Mouse (Mus musculus): ENCODE measurements around the gene Magi2. TPM values are rescaled to one million over a fixed set of nuclear protein-coding genes. Genes with fewer than 3 reads are reported as not detected.

Gene Magi2
- polyA plus RNA-seq, 2 experiments = 0.08 to 0.15 TPM

- ATAC-seq (ENCODE audit: insufficient read depth) = no peak
- Histone ChIP-seq H3K27ac (no peak overlapping the region), H3K27me3 (ENCODE audit: control insufficient read depth, insufficient read depth, low read length) (no peaks in the 10 kb centered on the region), H3K4me3 (ENCODE audit: insufficient read depth in 1 of 2, low read depth in 2 of 2, low read length in 2 of 2) (no peak overlapping the region), H3K36me3 (replicated peaks; ENCODE audit: control insufficient read depth, insufficient read depth, low read depth) (no peaks in the 10 kb centered on the region), H3K9ac (replicated peaks) (no peak overlapping the region), H3K4me1 (replicated peaks; ENCODE audit: control insufficient read depth in 2 of 2, insufficient read depth in 2 of 2, low read length in 1 of 2) (no peaks in the 10 kb centered on the region), H3K4me2 (ENCODE audit: low read depth) (no peak overlapping the region), H3K9me3 (ENCODE audit: control insufficient read depth, low read length) (no peaks in the 10 kb centered on the region)
- TF ChIP-seq CTCF (IDR thresholded peaks at IDR 0.05; ENCODE audit: low read depth) (no peak), EP300 (IDR thresholded peaks at IDR 0.05; ENCODE audit: low read depth) (no peak)
- WGBS (ENCODE audit: insufficient replicate concordance) = 52% methylated on average over 2 of the region's 2 CpGs
- DNase-seq (ENCODE audit: low read depth in 3 of 3, low spot score in 3 of 3) = no peak
Observed at GRCm38 (mm10) chr5:20753096-20753495, 1526.3 kb downstream of the Magi2 start.

- TF ChIP-seq CTCF (IDR thresholded peaks at IDR 0.05; ENCODE audit: low read depth) (no peak), EP300 (IDR thresholded peaks at IDR 0.05; ENCODE audit: low read depth) (no peak)
- Histone ChIP-seq H3K36me3 (replicated peaks; ENCODE audit: control insufficient read depth, insufficient read depth, low read depth) (no peaks in the 10 kb centered on the region), H3K4me2 (ENCODE audit: low read depth) (no peak overlapping the region), H3K27ac (no peak overlapping the region), H3K9me3 (ENCODE audit: control insufficient read depth, low read length) (no peaks in the 10 kb centered on the region), H3K9ac (replicated peaks) (no peak overlapping the region), H3K27me3 (ENCODE audit: control insufficient read depth, insufficient read depth, low read length) (no peaks in the 10 kb centered on the region), H3K4me1 (replicated peaks; ENCODE audit: control insufficient read depth in 2 of 2, insufficient read depth in 2 of 2, low read length in 1 of 2) (no peaks in the 10 kb centered on the region), H3K4me3 (ENCODE audit: insufficient read depth in 1 of 2, low read depth in 2 of 2, low read length in 2 of 2) (no peak overlapping the region)
- ATAC-seq (ENCODE audit: insufficient read depth) (no peak), DNase-seq (ENCODE audit: low read depth in 3 of 3, low spot score in 3 of 3) (no peak)
- 64% methylated on average over 5 of the region's 5 CpGs for WGBS (ENCODE audit: insufficient replicate concordance)
Observed at GRCm38 (mm10) chr5:20753963-20754362, 1527.1 kb downstream of the Magi2 start.
